Mouse (Mus musculus) brain, embryonic 14.5 days (tissue): ENCODE data around the gene Ccdc71.

Source experiments
- CTCF ChIP-seq: fragments of 200-500 bp; IDR thresholded peaks from 2 replicates; pipeline ENCODE4 v1.5.1; 2012; ENCODE audit warnings: inconsistent platforms, mild to moderate bottlenecking, moderate library complexity, borderline replicate concordance; ENCODE audit not compliant: insufficient read depth, insufficient read length; ENCODE audit errors: extremely low read depth
- POLR2A ChIP-seq: fragments of 200-500 bp; IDR thresholded peaks from 2 replicates; pipeline ENCODE4 v1.6.1; 2012; ENCODE audit warnings: mild to moderate bottlenecking, inconsistent platforms, borderline replicate concordance; ENCODE audit not compliant: poor library complexity, insufficient read depth, insufficient read length, severe bottlenecking; ENCODE audit errors: extremely low read depth

- TF ChIP-seq CTCF (no peak), POLR2A (no peak)
Observed at GRCm38 (mm10) chr9:108486973-108487530, 26.7 kb downstream of the Ccdc71 start.
